Mouse (Mus musculus) limb, embryonic 11.5 days (tissue): ENCODE measurements around the gene Gria4. TPM values are rescaled to one million over a fixed set of nuclear protein-coding genes. Genes with fewer than 3 reads are reported as not detected.

Source experiments
- microRNA-seq: library from miRNA; unstranded; fragments of <30 nt; microRNA quantifications from one replicate; pipeline ENCODE4, GENCODE M21; 2016
- polyA plus RNA-seq: library from polyadenylated mRNA; unstranded; fragments of >200 nt; fragmentation: Nextera tagmentation; extraction: Ambion mirVana; gene quantifications from 2 replicates; pipeline ENCODE4 v1.2.1, GENCODE M21; 2014

The Gria4 gene
- polyA plus RNA-seq, 1 experiment from 2014 or later = 1.6 TPM

Small RNA genes within 50 kb of the gene (microRNA-seq; reads per million reads assigned to microRNA genes)
- gene Gm23811 (not detected), gene Gm23992 (not detected)
